Mouse (Mus musculus) v-Abl transformed pro-B cells (cell line): ENCODE measurements around the gene Sbf2.

ENCODE experiments used
- in situ Hi-C, 2 experiments: fragments of 400-800 bp; cut with MboI; formaldehyde crosslinking; loops; one replicate each; pipeline ENCODE4 v1.15.1; 2025; ENCODE audit not compliant: unreplicated experiment in 2 of 2

The Sbf2 gene

DNA sequence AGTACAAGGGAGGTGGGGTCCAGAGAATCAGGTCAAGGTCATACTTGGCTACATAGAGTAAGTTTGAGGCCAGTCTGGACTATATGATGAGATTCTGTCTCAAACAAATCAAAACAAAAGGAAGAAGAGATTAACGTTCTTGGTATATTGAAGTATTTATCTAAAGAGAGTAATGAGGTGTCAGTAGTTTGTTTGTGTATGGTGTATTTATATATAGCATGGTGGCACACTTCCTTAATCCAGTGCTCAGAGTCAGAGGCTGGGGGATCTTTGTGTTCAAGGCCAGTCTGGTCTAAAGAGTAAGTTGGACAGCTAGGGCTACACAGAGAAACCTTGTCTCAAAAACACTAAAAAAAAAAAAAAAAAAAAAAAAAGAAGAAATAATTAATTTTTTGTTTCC is 351.2 kb downstream of the Sbf2 start:
- in situ Hi-C loops: loop anchor here (5.0 to 25.0 kb wide), 4 partner anchors 96 to 749 kb away; partner anchors contain the start of genes Akip1 (in 1 of the 2), BC051019 (in 1 of the 2), Rpl27a (in 1 of the 2) and St5 (in 1 of the 2)

DNA sequence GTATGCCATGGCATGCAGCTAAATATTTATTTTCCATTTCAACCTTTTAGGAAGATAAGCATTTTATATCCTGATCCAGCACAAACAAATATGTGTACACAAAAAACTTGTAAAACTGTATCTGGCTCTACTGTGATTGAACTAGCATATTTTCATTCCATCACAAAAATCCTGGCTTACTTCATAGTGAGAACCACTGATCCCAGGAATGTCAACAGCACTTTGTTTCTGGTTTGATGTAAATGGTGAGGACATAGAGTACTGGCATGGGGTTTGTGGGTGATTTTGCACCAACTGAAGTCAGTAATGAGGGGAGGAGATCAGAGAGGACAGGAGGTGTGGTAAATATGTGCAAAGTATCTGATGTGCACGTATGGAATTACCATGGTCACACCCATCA is 352.1 kb downstream of the Sbf2 start:
- in situ Hi-C loops: loop anchor here (5.0 to 25.0 kb wide), 4 partner anchors 95 to 748 kb away; partner anchors contain the start of genes Akip1 (in 1 of the 2), BC051019 (in 1 of the 2), Rpl27a (in 1 of the 2) and St5 (in 1 of the 2)

GRCm38 (mm10) chr7:110261807-110262206 is 352.9 kb downstream of the Sbf2 start:
- in situ Hi-C loops: loop anchor here (5.0 to 25.0 kb wide), 4 partner anchors 95 to 747 kb away; partner anchors contain the start of genes Akip1 (in 1 of the 2), BC051019 (in 1 of the 2), Rpl27a (in 1 of the 2) and St5 (in 1 of the 2)

- in situ Hi-C loops: loop anchor here (5.0 to 25.0 kb wide), 6 partner anchors 38 to 745 kb away; partner anchors contain the start of genes Akip1 (in 1 of the 2), BC051019 (in 1 of the 2), Rpl27a (in 1 of the 2) and St5 (in 1 of the 2)
Observed at GRCm38 (mm10) chr7:110259966-110260711, 354.6 kb downstream of the Sbf2 start.

- in situ Hi-C loops: loop anchor here in 1 of 2 experiments (5.0 to 25.0 kb wide), 3 partner anchors 36 to 546 kb away; partner anchors contain the start of genes Akip1, BC051019, St5 and Swap70
Observed at GRCm38 (mm10) chr7:110258196-110258950, 356.3 kb downstream of the Sbf2 start.
